Mouse (Mus musculus) bone marrow macrophage, adult 2 months (primary cell): Measurements from ENCODE around the gene Erich4.

Source experiments
- CTCF ChIP-seq: IDR thresholded peaks from 2 replicates; pipeline ENCODE4 v1.5.1; 2012; ENCODE audit warnings: low read depth, mild to moderate bottlenecking, low read length, moderate library complexity
- POLR2A ChIP-seq: IDR thresholded peaks from 2 replicates; pipeline ENCODE4 v1.6.1; 2012; ENCODE audit warnings: mild to moderate bottlenecking, low read depth, low read length, borderline replicate concordance

- no peak for TF ChIP-seq POLR2A
- TF ChIP-seq CTCF, result no peak
Measured at GRCm38 (mm10) chr7:25584651-25585050, 31.0 kb downstream of the Erich4 start.
